Mouse (Mus musculus) stomach, embryonic 16.5 days (tissue): ENCODE measurements at regions not wholly inside any gene's neighbourhood (a gene's known extent, or its start where the extent isn't known, plus 50 kb on each side); places are given as distances from the start of the nearest gene placed in this dataset.
A peak's percentile ranks its signal among the peaks of the same experiment; 100 is the strongest.

Experiments
- ATAC-seq: fragments of 200-750 bp; cut with Nextera tagmentation; 2 replicates; pipeline ENCODE4 v1.8.0; 2017; ENCODE audit warnings: moderate number of reproducible peaks, moderate TSS enrichment; ENCODE audit not compliant: insufficient read depth, low FRiP score
- H3K27ac ChIP-seq: fragments of 300-500 bp; sonication (generic); 2 replicates; pipeline ENCODE4 v1.5.1; 2014; ENCODE audit warnings: low read length
- H3K27me3 ChIP-seq: fragments of 300-500 bp; sonication (generic); 2 replicates; pipeline ENCODE4 v1.6.1; 2014; ENCODE audit warnings: low read length, control low read depth, mixed read lengths; ENCODE audit not compliant: control insufficient read depth, insufficient read depth
- H3K36me3 ChIP-seq: fragments of 300-500 bp; sonication (generic); 2 replicates; pipeline ENCODE4 v1.6.1; 2014; ENCODE audit warnings: low read length; ENCODE audit not compliant: control insufficient read depth, insufficient read depth
- H3K4me1 ChIP-seq: fragments of 300-500 bp; sonication (generic); 2 replicates; pipeline ENCODE4 v1.6.1; 2014; ENCODE audit warnings: low read length, control low read depth, mixed read lengths; ENCODE audit not compliant: control insufficient read depth, insufficient read depth
- H3K4me2 ChIP-seq: fragments of 300-500 bp; sonication (generic); 2 replicates; pipeline ENCODE4 v1.6.1; 2014; ENCODE audit warnings: low read depth, low read length, mixed read lengths
- H3K4me3 ChIP-seq: fragments of 300-500 bp; sonication (generic); replicated peaks from 2 replicates; pipeline ENCODE4 v1.5.1; 2014; ENCODE audit warnings: mild to moderate bottlenecking, low read length
- H3K9ac ChIP-seq: fragments of 300-500 bp; sonication (generic); 2 replicates; pipeline ENCODE4 v1.6.1; 2014; ENCODE audit warnings: low read length
- H3K9me3 ChIP-seq: fragments of 300-500 bp; sonication (generic); replicated peaks from 2 replicates; pipeline ENCODE4 v1.6.1; 2016; ENCODE audit warnings: low read length, control low read depth; ENCODE audit not compliant: control insufficient read depth
- WGBS: fragments of 180-500 bp; shearing (Covaris S2); extraction: QIAGEN DNeasy Blood & Tissue Kit; methylation state at CpG from one replicate; pipeline ENCODE4 v1.1.7; 2014; 5-methylcytosine and 5-hydroxymethylcytosine counted together

DNA sequence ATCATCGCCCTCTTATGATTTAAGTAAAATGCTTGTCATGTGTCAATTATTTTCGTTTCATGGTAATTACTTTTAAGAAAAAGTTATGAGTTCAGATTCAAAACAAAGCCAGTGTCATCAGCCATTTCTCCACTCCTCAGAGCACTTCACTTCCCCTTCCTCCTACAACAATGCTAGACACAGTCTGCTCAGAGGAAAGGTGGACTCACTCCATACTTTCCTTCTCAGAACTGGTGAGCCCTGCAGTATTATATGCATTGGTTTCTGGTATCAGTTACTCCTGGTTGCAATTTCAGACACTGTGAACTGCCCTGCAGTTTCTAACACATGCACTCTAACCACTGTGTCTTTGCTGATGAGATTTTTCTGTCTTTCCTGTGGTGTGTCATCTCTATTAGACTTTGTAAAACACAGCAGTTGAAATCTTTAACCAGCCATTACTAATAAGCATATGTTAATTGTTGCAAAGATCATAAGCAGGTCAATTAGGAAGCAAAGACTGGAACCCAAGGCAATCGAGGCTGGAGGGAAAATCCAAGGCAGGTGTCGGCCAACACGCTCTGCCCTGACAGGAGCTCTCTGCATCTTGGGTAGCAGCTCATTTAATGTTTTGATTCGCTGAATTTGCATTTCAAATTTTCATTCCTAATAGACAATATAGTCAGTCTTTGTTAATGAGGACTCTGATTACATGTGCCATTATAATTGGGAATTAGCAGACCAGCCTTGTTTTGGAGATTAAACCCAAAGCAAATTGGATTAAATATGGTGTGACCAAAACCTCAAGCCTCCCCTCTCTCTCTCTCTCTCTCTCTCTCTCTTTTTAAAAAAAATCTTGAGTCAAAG, 202.7 kb downstream of the Pou4f1 start:
- Histone ChIP-seq H3K27me3 (no peaks in the 10 kb centered on the region), H3K4me2 (no peak overlapping the region), H3K4me3 (no peak overlapping the region), H3K4me1 (no peaks in the 10 kb centered on the region), H3K9me3 (no peaks in the 10 kb centered on the region), H3K9ac (no peak overlapping the region), H3K36me3 (no peaks in the 10 kb centered on the region), H3K27ac (no peak overlapping the region)
- WGBS: 81% methylated on average over 6 of the region's 6 CpGs
- ATAC-seq: no peak

DNA sequence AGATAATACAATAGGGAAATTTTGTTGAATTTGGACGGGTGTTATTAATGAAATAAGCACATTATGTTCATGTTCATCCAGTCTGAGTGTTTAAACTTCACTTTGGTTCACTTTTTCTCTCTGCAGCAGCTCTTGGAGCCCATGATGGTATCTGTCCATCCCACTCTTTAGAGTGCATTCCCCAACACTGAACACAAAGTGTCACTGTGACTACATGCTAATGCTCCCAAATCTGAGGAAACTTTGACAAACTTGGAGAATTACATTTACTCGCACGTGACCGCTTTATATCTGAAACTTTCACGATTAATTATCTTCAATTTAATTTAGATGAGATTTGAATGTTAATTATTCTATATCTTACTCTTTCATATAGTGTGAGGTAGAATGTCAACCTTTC, 250.8 kb downstream of the Pou4f1 start:
- Histone ChIP-seq H3K27me3 (no peaks in the 10 kb centered on the region), H3K27ac (no peak overlapping the region), H3K4me2 (no peak overlapping the region), H3K9ac (no peak overlapping the region), H3K4me1 (no peaks in the 10 kb centered on the region), H3K9me3 (no peaks in the 10 kb centered on the region), H3K36me3 (no peaks in the 10 kb centered on the region), H3K4me3 (no peak overlapping the region)
- no peak for ATAC-seq
- WGBS: 78% methylated on average over 5 of the region's 5 CpGs

DNA sequence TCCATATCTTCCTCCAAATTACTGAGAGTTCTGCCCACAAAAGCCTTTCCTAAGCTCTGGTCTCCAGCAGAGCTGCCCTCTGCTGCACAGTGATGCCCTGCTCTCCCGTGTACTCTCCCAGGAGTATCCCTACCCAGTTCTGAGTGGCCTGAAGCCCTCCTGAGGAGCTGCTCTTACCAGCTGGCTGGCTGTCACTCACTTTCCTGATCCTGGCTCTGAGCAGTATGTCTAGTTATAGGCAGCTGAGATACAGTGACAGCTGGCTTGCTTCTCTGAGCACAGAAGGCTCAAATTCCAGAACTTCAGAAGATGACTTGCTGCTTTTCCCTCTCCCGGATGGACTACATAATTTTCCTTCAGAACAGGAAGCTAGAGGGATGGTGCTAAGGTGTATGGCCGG, 257.1 kb downstream of the Pou4f1 start:
- Histone ChIP-seq H3K4me3 (no peak overlapping the region), H3K4me2 (no peak overlapping the region), H3K9ac (no peak overlapping the region), H3K27ac (no peak overlapping the region), H3K9me3 (no peaks in the 10 kb centered on the region), H3K36me3 (no peaks in the 10 kb centered on the region), H3K27me3 (no peaks in the 10 kb centered on the region), H3K4me1 (peaks cover 6% of the 10 kb centered on the region)
- peak; percentile 25; the same call in 1 of the 2 replicates for ATAC-seq
- WGBS: 40% methylated on average over 3 of the region's 3 CpGs

DNA sequence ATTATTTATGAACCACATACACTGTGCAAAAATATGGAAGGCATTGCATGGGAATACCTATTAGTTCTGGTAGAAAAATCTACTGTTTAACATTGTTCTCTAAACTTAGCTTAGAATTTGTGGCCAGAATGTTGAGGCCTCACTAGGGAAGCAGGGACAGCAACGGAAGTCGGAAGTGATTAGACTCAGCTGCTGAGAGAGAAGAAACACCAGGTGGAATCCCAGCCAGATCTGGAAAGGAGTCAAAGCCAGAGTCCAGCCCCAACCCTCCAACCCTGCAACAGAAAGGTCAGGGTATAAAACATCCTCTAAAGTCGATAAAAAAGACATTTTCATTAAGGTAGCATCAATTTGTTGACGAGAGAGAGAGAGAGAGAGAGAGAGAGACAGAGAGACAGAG, 258.9 kb downstream of the Pou4f1 start:
- whole genome bisulfite sequencing: 44% methylated on average over 4 of the region's 4 CpGs
- no peak overlapping the region for H3K4me2 ChIP-seq
- H3K27me3 ChIP-seq: no peaks in the 10 kb centered on the region
- H3K4me3 ChIP-seq: no peak overlapping the region
- peaks cover 6% of the 10 kb centered on the region for H3K4me1 ChIP-seq
- peak overlapping the region; percentile 24; the same call in 1 of the 2 replicates for H3K27ac ChIP-seq
- no peak overlapping the region for H3K9ac ChIP-seq
- no peaks in the 10 kb centered on the region for H3K9me3 ChIP-seq
- peak; percentile 47; the same call in 1 of the 2 replicates for ATAC-seq
- H3K36me3 ChIP-seq: no peaks in the 10 kb centered on the region

DNA sequence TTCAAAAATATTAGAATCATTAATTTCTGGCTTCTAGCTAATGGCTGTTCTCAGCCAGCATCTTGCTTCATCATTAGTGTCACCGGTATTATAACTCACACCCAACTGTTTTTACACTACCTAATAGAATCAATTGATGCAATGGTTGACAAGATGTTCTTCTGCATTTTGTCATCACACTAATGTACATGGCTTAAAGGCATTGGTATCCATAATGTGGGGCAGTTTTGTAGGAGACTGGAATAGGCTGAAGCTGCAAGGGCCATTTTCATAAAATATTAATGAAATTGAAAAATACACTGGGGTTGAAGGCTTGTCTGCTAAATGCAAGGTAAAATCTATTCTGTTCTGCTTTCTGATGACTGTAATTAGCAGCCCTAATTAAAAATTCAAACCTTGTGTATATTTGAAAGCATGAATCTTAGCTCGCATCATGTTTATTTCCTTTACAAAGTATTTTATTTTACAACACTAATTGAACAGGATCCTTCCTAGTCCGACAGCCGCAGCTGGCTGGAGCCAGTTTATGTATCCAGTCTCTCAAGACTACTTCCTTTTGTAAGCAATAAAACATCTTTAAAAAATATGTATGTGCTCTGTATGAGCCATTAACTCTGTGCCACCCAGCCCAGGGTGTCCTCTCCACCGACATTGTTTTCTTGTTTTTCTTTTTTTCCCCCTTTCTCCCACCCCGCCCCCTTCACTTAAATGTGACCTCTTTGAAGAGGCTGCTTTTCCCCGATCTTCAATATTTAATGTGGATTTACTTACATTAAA, 259.6 kb downstream of the Pou4f1 start:
- WGBS: 57% methylated on average over 7 of the region's 7 CpGs
- Histone ChIP-seq H3K4me2 (no peak overlapping the region), H3K9me3 (no peaks in the 10 kb centered on the region), H3K9ac (no peak overlapping the region), H3K36me3 (no peaks in the 10 kb centered on the region), H3K27me3 (no peaks in the 10 kb centered on the region), H3K27ac (peak overlapping the region; percentile 24; the same call in 1 of the 2 replicates), H3K4me3 (no peak overlapping the region), H3K4me1 (peaks cover 6% of the 10 kb centered on the region)
- no peak for ATAC-seq

DNA sequence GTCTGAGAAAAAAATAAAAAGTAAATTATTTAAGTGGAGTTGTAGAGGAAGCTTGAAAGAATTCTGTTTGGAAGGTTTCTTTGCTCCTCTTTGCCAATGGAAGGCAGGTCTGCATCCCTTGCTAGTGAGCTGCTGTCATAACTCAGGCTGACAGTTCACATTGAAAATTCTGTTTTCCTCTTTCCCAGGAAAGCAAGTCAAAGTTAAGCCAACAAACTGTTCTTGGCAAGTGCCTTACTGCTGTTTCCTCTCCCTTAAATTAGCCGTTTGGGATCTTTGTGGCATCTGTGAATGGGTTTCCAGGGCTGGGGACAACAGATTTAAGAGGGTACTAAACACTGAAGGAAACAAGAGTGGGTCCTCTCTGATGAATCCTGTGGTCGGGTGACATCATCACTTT, 261.2 kb downstream of the Pou4f1 start:
- no peak overlapping the region for H3K4me3 ChIP-seq
- H3K36me3 ChIP-seq: no peaks in the 10 kb centered on the region
- H3K4me1 ChIP-seq: peaks cover 6% of the 10 kb centered on the region
- 51% methylated on average over 2 of the region's 2 CpGs for WGBS
- no peak overlapping the region for H3K4me2 ChIP-seq
- no peaks in the 10 kb centered on the region for H3K27me3 ChIP-seq
- H3K27ac ChIP-seq: no peak overlapping the region
- no peak for ATAC-seq
- no peaks in the 10 kb centered on the region for H3K9me3 ChIP-seq
- H3K9ac ChIP-seq: no peak overlapping the region

DNA sequence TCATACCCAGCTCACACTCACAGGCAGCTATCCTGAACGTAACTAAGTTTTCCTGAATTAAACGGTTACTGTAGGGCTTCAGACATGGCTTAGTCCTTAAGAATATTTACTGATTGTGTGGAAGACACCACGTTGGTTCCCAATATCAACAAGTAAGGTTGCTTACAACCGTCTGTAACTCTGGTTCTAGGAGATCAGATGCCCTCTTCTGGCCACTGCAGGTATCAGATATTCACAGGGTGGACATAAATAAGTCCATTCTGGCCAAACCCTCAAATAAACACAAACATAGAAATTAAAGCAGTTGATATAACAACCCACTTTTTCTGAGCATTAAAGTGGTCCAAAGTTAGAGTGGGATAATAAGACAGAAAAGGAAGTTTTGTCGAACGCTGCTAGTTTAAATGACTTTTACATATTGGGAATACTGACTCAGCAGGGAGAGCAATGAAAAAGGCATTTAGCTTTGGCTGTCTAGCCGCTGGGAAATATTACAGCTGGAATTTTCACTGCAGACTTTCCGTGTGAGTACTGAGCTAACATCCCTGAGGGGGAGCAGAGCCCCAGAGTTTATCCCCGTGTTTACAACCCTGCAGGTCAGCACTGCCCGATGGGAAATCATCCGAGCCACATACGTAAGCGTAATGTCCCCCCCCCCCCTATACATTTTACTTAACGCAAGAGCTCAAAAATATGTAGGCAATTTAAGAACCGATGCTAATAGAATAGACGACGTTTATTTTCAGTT, 264.4 kb downstream of the Pou4f1 start:
- H3K9me3 ChIP-seq: no peaks in the 10 kb centered on the region
- no peak overlapping the region for H3K4me3 ChIP-seq
- H3K4me1 ChIP-seq: no peaks in the 10 kb centered on the region
- WGBS: 45% methylated on average over 17 of the region's 17 CpGs
- H3K27me3 ChIP-seq: no peaks in the 10 kb centered on the region
- peak; percentile 68; the same call in 1 of the 2 replicates for ATAC-seq
- H3K4me2 ChIP-seq: peak overlapping the region; percentile 39; the same call in 1 of the 2 replicates
- H3K9ac ChIP-seq: no peak overlapping the region
- no peaks in the 10 kb centered on the region for H3K36me3 ChIP-seq
- no peak overlapping the region for H3K27ac ChIP-seq

DNA sequence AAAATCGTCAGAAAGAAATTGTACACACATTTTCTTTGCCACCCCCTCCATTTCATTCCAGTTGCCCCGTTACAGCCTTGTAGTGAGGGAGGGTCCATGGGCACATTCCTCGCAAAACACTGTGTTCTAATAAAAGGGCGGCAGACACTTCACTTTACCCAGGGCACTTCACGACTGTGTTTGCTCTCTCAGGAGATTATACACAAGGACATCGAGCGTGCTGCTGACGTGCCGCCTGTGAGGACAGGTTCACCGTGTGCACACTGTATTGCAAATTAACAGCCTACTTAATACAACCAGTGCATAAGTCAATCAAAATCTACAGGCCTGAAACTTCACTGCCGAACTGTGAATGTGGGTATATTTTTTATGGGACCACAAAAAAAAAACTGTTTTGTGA, 274.6 kb downstream of the Pou4f1 start:
- no peaks in the 10 kb centered on the region for H3K27me3 ChIP-seq
- H3K4me3 ChIP-seq: no peak overlapping the region
- H3K36me3 ChIP-seq: no peaks in the 10 kb centered on the region
- no peaks in the 10 kb centered on the region for H3K9me3 ChIP-seq
- no peak overlapping the region for H3K4me2 ChIP-seq
- 61% methylated on average over 11 of the region's 11 CpGs for WGBS
- no peak overlapping the region for H3K27ac ChIP-seq
- no peak overlapping the region for H3K9ac ChIP-seq
- ATAC-seq: no peak
- no peaks in the 10 kb centered on the region for H3K4me1 ChIP-seq

DNA sequence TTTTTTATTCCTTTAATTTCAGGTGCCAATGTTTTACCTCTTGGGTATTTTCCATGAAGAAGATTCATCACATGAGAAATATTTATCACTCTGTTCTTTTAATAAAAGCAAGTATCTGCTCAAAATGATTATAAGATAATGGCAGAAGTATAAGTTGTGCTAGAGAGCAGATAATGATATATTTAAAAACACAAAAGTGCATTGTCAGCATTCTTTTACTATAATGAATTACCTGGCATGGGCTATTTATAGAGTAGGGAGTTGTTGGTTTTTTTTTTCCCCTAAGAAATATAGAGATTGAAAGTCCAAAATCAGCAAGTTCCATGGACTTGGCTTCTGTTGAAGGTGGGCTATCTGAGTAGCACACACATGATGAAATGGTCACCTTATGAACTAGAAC, 292.7 kb downstream of the Pou4f1 start:
- H3K4me1 ChIP-seq: no peaks in the 10 kb centered on the region
- no peaks in the 10 kb centered on the region for H3K36me3 ChIP-seq
- H3K9ac ChIP-seq: no peak overlapping the region
- no peaks in the 10 kb centered on the region for H3K9me3 ChIP-seq
- H3K4me2 ChIP-seq: no peak overlapping the region
- ATAC-seq: no peak
- H3K27me3 ChIP-seq: no peaks in the 10 kb centered on the region
- no peak overlapping the region for H3K4me3 ChIP-seq
- H3K27ac ChIP-seq: no peak overlapping the region
